Mouse (Mus musculus): Measurements from ENCODE around the gene Myh6. TPM values are rescaled to one million over a fixed set of nuclear protein-coding genes. Genes with fewer than 3 reads are reported as not detected.
A peak's percentile ranks its signal among the peaks of the same experiment; 100 is the strongest.
"Not testable (repeated sequence)": the region's sequence is repeated elsewhere in the genome, so short reads cannot be mapped to it uniquely, and the experiment has no call there.

Gene Myh6
- 1 to 10 TPM; 1.4 to 4.8 TPM for total RNA-seq (2021)

GRCm38 (mm10) chr14:54966320-54966977, at the start of gene Myh6:
Gene Myh6, minus strand, starts transcription at chr14:54966927.
- no peak for DNase-seq (ENCODE audit: extremely low spot score in 1 of 2, low spot score in 1 of 2)

- no peak for DNase-seq (ENCODE audit: extremely low spot score in 1 of 2, low spot score in 1 of 2)
Observed at GRCm38 (mm10) chr14:55015767-55016111, 49.0 kb upstream of the Myh6 start.

- peak; percentile 98 to 99 for DNase-seq (ENCODE audit: extremely low spot score in 1 of 2, low spot score in 1 of 2)
Observed at GRCm38 (mm10) chr14:55014991-55015766, 48.5 kb upstream of the Myh6 start, which contains the start of gene Ngdn. Gene Ngdn, plus strand, starts transcription at chr14:55015454.

DNA sequence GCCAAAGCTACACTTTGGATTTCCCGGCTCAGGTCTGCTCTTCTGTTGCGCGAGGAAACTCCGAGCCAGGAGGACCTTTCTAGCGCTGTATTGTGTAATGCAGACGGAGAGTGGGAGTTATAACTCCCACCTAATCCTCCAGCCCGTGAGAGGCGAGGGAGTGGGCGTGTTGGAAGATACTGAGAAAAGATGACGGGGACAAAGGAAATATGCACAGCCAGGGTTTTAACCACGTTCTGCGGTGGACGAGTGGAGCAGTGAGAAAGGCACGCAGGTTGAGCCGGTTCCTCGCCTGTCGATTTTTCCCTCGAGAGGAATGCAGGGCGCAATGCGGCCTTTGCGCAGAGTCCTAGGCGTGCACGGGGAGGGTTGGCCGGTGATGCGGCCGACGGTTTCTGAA, 47.9 kb upstream of the Myh6 start:
- DNase-seq (ENCODE audit: extremely low spot score in 1 of 2, low spot score in 1 of 2): peak in 1 of 2 experiments; percentile 60

DNA sequence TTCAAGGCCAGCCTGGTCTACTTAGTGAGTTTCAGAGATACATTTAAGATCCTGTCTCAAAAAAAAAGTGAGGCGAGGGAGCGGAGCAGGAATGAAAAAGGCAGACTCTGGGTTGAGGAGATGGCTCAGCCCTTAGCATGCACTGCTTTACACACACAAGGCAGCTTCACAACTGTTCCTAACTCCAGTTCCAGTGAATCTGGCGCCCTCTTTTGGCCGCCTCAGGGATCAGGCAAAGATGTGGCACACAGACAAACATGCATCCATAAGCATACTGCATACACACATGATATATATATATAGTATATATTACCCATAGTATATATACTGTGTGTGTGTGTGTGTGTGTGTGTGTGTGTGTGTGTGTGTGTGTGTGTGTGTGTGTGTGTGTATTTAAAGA, 44.4 kb upstream of the Myh6 start:
- no peak for DNase-seq (ENCODE audit: extremely low spot score in 1 of 2, low spot score in 1 of 2)

DNA sequence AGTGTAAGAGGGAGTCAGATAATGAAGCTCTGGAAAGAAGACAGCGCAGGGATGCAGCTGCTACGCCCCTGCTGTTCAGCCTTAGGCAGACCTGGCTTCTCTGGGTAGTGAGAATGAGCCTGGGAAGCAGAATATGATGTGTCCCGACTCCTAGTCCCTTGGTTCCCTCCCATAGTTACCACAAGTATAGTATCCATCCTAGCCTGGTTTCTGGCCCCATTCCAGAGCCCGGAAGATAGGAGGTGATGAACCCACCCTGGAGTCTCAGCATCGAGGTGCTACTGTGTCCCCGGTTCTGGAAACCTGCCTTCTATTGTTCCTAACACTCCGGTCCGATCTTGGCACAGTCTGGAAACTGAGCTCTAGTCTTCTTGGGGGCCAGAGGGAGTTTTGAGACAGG, 41.7 kb upstream of the Myh6 start:
- DNase-seq (ENCODE audit: extremely low spot score in 1 of 2, low spot score in 1 of 2): no peak

DNA sequence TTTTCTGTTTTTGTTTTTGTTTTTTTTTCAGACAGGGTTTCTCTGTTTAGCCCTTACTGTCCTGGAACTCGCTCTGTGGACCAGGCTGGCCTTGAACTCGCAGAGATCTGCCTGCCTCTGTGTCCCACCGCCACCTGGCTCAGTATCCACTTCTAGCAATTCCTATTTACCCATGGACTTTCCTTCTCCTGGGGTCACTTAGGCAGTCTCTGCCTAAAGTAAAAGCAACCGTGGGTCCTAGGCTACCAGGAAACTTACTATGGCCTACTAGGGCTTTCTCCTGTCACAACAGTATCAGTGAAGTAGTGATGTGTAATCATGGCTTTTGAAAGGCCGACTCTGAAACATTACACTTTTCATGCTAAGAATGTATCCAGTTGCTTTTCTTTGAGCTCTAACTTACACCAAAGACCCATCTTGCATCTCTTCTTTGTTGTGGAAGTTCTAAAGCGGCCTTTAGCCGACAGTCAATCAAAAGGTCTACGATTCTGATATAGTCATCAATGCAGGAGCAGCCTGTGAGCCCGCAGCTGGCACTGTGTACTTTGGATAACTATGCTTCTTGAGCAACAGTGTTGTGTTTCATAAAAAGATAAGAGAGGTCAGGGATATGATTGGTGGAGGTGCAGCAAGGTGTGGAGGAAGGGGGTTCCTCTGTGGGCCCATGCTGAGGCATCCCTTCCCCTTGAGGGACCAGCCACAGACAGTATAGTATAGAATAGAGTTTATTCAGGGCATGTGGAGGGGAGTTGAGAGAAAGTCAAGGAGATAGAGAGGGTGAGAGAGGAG, 40.6 kb upstream of the Myh6 start:
- no peak for DNase-seq (ENCODE audit: extremely low spot score in 1 of 2, low spot score in 1 of 2)

GRCm38 (mm10) chr14:55006541-55006940, 39.8 kb upstream of the Myh6 start:
- no peak for DNase-seq (ENCODE audit: extremely low spot score in 1 of 2, low spot score in 1 of 2)

- no peak for DNase-seq (ENCODE audit: extremely low spot score in 1 of 2, low spot score in 1 of 2)
Observed at GRCm38 (mm10) chr14:55005967-55006366, 39.2 kb upstream of the Myh6 start.

DNA sequence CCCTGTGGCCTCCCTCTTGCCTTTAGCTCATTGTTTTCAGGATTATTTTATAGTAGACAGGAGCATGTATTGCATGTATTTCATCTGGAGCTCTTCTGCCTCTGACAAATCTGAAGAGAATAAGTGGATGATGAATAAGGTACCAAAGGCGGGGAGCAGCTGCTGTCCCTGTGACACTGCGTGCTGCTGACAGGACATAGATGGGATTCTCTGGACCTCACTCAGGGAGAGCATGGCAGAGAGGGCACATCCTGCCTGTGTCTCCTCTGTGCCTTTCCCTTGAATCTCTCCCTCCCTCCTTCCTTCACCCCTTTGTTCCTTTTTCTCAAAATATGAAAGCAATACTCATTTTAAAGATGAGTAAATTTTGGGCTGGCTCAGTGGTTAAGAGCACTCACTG, 38.8 kb upstream of the Myh6 start:
- no peak for DNase-seq (ENCODE audit: extremely low spot score in 1 of 2, low spot score in 1 of 2)

DNA sequence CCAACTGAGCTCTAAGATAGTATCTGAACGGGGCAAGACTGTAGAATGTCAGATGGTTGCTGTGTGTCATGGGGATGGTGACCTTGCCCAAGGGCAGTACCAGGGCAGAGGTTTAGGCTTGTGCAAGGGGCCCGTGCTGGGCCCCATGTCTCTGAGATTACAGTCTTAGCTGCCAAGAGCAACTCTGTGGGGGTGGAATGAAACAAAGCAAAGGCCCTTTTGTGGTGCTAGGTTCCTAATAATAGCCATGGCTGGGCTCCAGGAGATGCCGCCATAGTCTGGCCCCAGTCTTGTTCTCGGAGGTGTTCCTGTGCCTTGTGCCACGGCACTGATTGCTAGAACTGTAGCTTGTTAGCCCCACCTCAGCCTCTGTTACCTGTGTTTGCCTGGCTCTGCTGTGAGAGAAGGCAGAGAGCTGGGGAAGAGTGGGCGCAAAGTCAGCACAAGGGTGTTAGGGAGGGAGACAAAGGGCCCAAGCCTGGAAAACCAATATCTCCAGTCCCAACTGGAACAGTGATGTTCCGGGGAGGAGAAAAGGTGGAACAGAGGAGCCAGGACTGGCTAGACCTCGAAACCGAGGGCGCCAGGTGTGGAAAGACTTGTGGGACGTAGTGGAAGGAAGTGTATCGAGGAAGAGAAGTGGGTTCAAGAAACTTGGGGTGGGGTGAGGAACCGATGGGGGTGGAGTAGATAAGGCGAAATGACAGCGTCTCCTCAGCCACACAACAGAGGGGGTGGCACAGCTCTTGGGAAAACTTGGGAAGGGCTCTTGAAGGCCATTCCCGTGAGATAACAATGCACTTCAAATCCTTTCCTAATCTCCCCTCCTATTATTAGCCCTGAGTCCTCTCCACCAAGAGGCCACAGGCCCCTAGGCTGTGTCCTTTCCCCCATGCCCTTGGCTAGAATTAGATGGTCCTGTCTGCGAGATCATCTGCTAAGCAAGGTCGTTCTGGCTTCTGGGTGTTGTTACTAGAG, 37.4 kb upstream of the Myh6 start:
- no peak for DNase-seq (ENCODE audit: extremely low spot score in 1 of 2, low spot score in 1 of 2)

DNA sequence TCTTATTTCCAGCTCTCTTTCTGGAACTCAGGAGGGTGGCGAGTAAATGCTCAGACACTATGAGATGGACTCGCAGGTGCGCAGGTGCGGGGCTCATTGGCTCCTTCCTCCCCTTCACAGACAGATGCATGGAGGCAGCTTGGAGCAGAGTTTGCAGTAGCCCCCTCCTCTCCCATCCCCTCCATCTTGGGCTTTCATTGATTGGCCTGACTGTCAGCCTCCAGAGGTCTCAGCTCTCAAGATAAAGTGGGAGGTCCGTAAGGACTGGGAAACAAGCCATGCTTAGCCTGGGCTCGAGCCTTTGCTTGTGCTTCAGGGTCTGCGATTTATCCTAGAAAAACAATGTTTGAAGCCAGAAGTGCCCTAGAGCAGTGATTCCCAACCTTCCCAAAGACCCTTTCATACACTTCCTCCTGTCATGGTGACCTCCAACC, 36.0 kb upstream of the Myh6 start:
- DNase-seq (ENCODE audit: extremely low spot score in 1 of 2, low spot score in 1 of 2): no peak

GRCm38 (mm10) chr14:55001938-55002686, 35.4 kb upstream of the Myh6 start:
- DNase-seq (ENCODE audit: extremely low spot score in 1 of 2, low spot score in 1 of 2): no peak

- DNase-seq (ENCODE audit: extremely low spot score in 1 of 2, low spot score in 1 of 2): no peak
Observed at GRCm38 (mm10) chr14:55001446-55001845, 34.7 kb upstream of the Myh6 start.

GRCm38 (mm10) chr14:55000814-55001213, 34.1 kb upstream of the Myh6 start:
- no peak for DNase-seq (ENCODE audit: extremely low spot score in 1 of 2, low spot score in 1 of 2)

DNA sequence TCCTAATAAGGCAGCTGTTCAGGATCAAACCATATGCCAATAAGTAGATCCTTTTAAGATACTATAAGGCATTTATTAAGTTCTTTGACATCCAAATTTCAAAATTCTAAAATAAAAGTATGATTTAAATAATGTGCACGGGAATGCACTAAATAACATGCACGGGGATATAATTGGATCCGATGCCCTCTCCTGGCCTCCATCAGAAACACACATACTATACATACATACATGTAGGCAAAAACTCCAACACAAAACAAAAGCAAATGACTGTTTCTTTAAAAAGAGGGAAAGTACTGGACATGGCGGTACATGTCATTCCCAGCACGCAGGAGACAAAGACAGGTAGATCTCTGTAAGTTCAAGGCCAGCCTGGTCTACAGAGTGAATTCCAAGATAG, 33.1 kb upstream of the Myh6 start:
- not testable (repeated sequence) for DNase-seq (ENCODE audit: extremely low spot score in 1 of 2, low spot score in 1 of 2)

- no peak for DNase-seq (ENCODE audit: extremely low spot score in 1 of 2, low spot score in 1 of 2)
Observed at GRCm38 (mm10) chr14:54998680-54999079, 32.0 kb upstream of the Myh6 start.

DNA sequence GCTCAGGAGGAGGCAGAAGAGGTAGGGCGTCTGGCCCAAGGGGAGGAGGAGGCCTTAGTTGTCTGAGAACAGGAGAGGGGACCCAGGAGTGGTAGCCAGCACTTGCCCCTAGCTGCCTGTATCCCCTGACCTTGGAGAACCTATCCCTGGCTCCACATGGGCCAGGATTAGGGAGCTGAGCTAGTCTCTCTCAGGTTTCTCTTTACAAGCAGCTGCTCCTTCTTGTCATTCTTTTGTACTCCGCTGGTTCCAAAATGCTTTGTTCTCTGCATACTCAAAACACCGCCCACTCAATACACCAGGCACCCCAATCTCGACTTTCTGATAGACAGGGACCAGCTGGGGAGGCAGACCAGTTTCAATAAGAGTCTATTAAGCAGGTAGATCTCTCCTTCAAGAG, 30.6 kb upstream of the Myh6 start:
- no peak for DNase-seq (ENCODE audit: extremely low spot score in 1 of 2, low spot score in 1 of 2)

GRCm38 (mm10) chr14:54996793-54997192, 30.1 kb upstream of the Myh6 start:
- DNase-seq (ENCODE audit: extremely low spot score in 1 of 2, low spot score in 1 of 2): no peak
